Mouse (Mus musculus) myocyte (in vitro differentiated cells): ENCODE data around the gene Ppm1n.

ENCODE experiments used
- CEBPB ChIP-seq: IDR thresholded peaks from 2 replicates; pipeline ENCODE4 v1.6.1; 2011; ENCODE audit warnings: mild to moderate bottlenecking, moderate library complexity; ENCODE audit not compliant: poor library complexity, insufficient read depth, severe bottlenecking
- E2F4 ChIP-seq: IDR thresholded peaks from one replicate; pipeline ENCODE4 v1.6.1; 2011; ENCODE audit warnings: mild to moderate bottlenecking, control low read depth, moderate library complexity; ENCODE audit not compliant: insufficient read depth
- MAX ChIP-seq: IDR thresholded peaks from one replicate; pipeline ENCODE4 v1.6.1; 2011; ENCODE audit warnings: low read depth, mild to moderate bottlenecking, control low read depth
- MYOD1 ChIP-seq, 3 experiments: IDR thresholded peaks; one replicate each; pipeline ENCODE4 v1.6.1; 2011; ENCODE audit warnings: control low read depth in 2 of 3, low read depth in 2 of 3, mild to moderate bottlenecking in 2 of 3, moderate library complexity in 1 of 3; ENCODE audit not compliant: insufficient read length in 2 of 3, control insufficient read depth in 1 of 3
- POLR2A ChIP-seq: IDR thresholded peaks from one replicate; pipeline ENCODE4 v1.6.1; 2011; ENCODE audit warnings: low read depth, mild to moderate bottlenecking, control low read depth, moderate library complexity; ENCODE audit not compliant: insufficient read length
- POLR2AphosphoS2 ChIP-seq: IDR thresholded peaks from one replicate; pipeline ENCODE4 v1.6.1; 2011; ENCODE audit warnings: low read depth, control low read depth; ENCODE audit not compliant: insufficient read length
- TCF12 ChIP-seq: IDR thresholded peaks from one replicate; pipeline ENCODE4 v1.6.1; 2011; ENCODE audit warnings: mild to moderate bottlenecking, control low read depth; ENCODE audit not compliant: poor library complexity, insufficient read depth, severe bottlenecking
- TCF3 ChIP-seq: IDR thresholded peaks from one replicate; pipeline ENCODE4 v1.6.1; 2011; ENCODE audit warnings: low read depth, control low read depth; ENCODE audit not compliant: insufficient read length
- USF1 ChIP-seq: IDR thresholded peaks from one replicate; pipeline ENCODE4 v1.6.1; 2011; ENCODE audit warnings: low read depth, mild to moderate bottlenecking, control low read depth, moderate library complexity

DNA sequence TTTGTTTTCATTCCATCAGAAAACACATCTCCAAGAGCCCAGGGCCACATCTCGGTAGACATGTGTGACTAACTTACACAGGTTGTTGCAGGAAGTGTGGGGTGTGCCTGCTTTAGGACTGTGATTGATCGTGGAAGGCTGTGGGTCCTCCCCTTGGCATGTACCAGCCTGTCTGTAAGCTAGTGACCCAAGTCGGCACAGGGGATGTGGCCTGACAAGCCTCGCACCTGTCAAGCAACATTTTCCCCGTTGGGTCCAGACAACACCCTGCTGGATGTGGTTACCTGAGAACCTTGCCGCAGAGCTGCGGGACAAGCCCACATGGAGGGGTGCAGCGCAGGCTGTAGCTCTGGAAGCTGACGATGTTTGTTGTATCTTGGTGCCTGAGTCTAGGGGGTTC is 42.6 kb upstream of the Ppm1n start:
- no peak for TF ChIP-seq MAX
- TF ChIP-seq USF1 = no peak
- no peak for TF ChIP-seq POLR2A
- no peak for TF ChIP-seq TCF12
- no peak for TF ChIP-seq CEBPB
- TF ChIP-seq POLR2AphosphoS2 = no peak
- TF ChIP-seq MYOD1 (IDR thresholded peaks at IDR 0.05; ENCODE audit: control insufficient read depth in 1 of 3, insufficient read length in 2 of 3, low read depth in 2 of 3) = no peak
- TF ChIP-seq TCF3 = no peak
- no peak for TF ChIP-seq E2F4
